Mouse (Mus musculus) heart, adult 11 months (tissue): ENCODE measurements around the gene Lamp1.
A peak's percentile ranks its signal among the peaks of the same experiment; 100 is the strongest.

Source experiments
- DNase-seq: peaks from one replicate; pipeline ENCODE4 v3.0.0; 2022

Lamp1 gene

GRCm38 (mm10) chr8:13164361-13164760 is 5.4 kb downstream of the Lamp1 start:
- no peak for DNase-seq

- no peak for DNase-seq
Measured at GRCm38 (mm10) chr8:13170510-13170909, 11.5 kb downstream of the Lamp1 start.

GRCm38 (mm10) chr8:13174305-13174704 is 15.3 kb downstream of the Lamp1 start:
- DNase-seq: no peak

GRCm38 (mm10) chr8:13174811-13175210 is 15.8 kb downstream of the Lamp1 start:
- peak; percentile 86 for DNase-seq

- DNase-seq: peak; percentile 82
Measured at GRCm38 (mm10) chr8:13175650-13176049, 16.7 kb downstream of the Lamp1 start.

- no peak for DNase-seq
Measured at GRCm38 (mm10) chr8:13177173-13177852, 18.4 kb downstream of the Lamp1 start.

- no peak for DNase-seq
Measured at GRCm38 (mm10) chr8:13178137-13178536, 19.2 kb downstream of the Lamp1 start.

GRCm38 (mm10) chr8:13179482-13179881 is 20.5 kb downstream of the Lamp1 start:
- DNase-seq: peak; percentile 89

GRCm38 (mm10) chr8:13179948-13180347 is 21.0 kb downstream of the Lamp1 start:
- DNase-seq: no peak

- DNase-seq: no peak
Measured at GRCm38 (mm10) chr8:13180408-13180807, 21.4 kb downstream of the Lamp1 start.

- DNase-seq: peak; percentile 89
Measured at GRCm38 (mm10) chr8:13180911-13181690, 22.1 kb downstream of the Lamp1 start.

GRCm38 (mm10) chr8:13181691-13181976 is 22.7 kb downstream of the Lamp1 start:
- DNase-seq: no peak

GRCm38 (mm10) chr8:13186819-13187218 is 27.9 kb downstream of the Lamp1 start:
- DNase-seq: no peak

GRCm38 (mm10) chr8:13187229-13187628 is 28.3 kb downstream of the Lamp1 start:
- DNase-seq: no peak

- no peak for DNase-seq
Measured at GRCm38 (mm10) chr8:13187638-13188037, 28.7 kb downstream of the Lamp1 start.

GRCm38 (mm10) chr8:13188052-13188555 is 29.1 kb downstream of the Lamp1 start:
- DNase-seq: no peak

GRCm38 (mm10) chr8:13188857-13189256 is 29.9 kb downstream of the Lamp1 start:
- DNase-seq: no peak

- DNase-seq: no peak
Measured at GRCm38 (mm10) chr8:13190235-13190634, 31.3 kb downstream of the Lamp1 start.

- no peak for DNase-seq
Measured at GRCm38 (mm10) chr8:13194818-13195217, 35.9 kb downstream of the Lamp1 start.

GRCm38 (mm10) chr8:13197493-13197892 is 38.5 kb downstream of the Lamp1 start:
- DNase-seq: no peak

- DNase-seq: no peak
Measured at GRCm38 (mm10) chr8:13199385-13200061, 40.6 kb downstream of the Lamp1 start.

GRCm38 (mm10) chr8:13200301-13201012 is 41.5 kb downstream of the Lamp1 start, which contains the start of gene Grtp1:
Grtp1 (minus strand) TSS chr8:13200620.
- peak; percentile 93 for DNase-seq

GRCm38 (mm10) chr8:13201013-13201334 is 42.0 kb downstream of the Lamp1 start:
- DNase-seq: no peak
